Comparison of ENCODE assay signal across 30 mouse cellular contexts in the genomic region with DNA sequence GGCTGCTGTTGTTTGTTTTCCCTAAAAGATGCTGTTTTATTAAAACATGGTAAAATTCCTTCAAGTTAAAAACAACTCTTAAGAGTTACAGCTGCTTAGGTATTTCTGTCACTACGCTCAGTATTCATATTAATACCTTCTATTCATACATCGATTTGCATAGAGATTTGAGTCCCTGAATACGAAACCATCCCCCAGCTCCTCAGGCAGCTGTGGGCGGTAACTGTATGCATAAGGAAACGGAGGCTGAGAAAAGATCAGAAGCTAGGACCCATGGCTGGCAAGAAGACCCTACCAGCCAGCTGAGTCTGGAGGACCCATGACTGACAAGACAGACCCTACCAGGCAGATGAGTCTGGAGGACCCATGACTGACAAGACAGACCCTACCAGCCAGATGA.
"Had no signal": no experiment of that assay in that cellular context is flagged by ENCODE, and none has a peak within 500 bp of the region (broad histone marks: within the 10 kb centered on the region; RNA-seq: fewer than 3 reads in every experiment).

No protein-coding gene starts in this region.

- H3K9me3 ChIP-seq: limb, embryonic 10.5 days; limb, embryonic 12.5 days; limb, embryonic 13.5 days; limb, embryonic 15.5 days; liver, embryonic 12.5 days; liver, embryonic 13.5 days; liver, embryonic 15.5 days; lung, embryonic 15.5 days; megakaryocyte, embryonic 14.5 days; midbrain, embryonic 12.5 days; midbrain, embryonic 13.5 days; neural tube, embryonic 12.5 days; neural tube, embryonic 13.5 days had no signal

- H3K4me2 ChIP-seq: limb, embryonic 12.5 days; limb, embryonic 13.5 days; limb, embryonic 15.5 days; liver, embryonic 11.5 days; liver, embryonic 12.5 days; liver, embryonic 13.5 days; liver, embryonic 15.5 days; lung, embryonic 14.5 days; lung, embryonic 15.5 days; midbrain, embryonic 12.5 days; midbrain, embryonic 13.5 days; neural tube, embryonic 12.5 days; neural tube, embryonic 13.5 days had no signal

- H3K36me3 ChIP-seq: limb, embryonic 10.5 days; limb, embryonic 12.5 days; limb, embryonic 13.5 days; limb, embryonic 15.5 days; liver, embryonic 12.5 days; liver, embryonic 13.5 days; liver, embryonic 15.5 days; lung, embryonic 15.5 days; midbrain, embryonic 12.5 days; midbrain, embryonic 13.5 days; neural tube, embryonic 12.5 days; neural tube, embryonic 13.5 days had no signal

- H3K9ac ChIP-seq: limb, embryonic 12.5 days; limb, embryonic 13.5 days; limb, embryonic 15.5 days; liver, embryonic 12.5 days; liver, embryonic 13.5 days; liver, embryonic 14.5 days; liver, embryonic 15.5 days; liver, postnatal 0 days; lung, embryonic 14.5 days; lung, embryonic 15.5 days; midbrain, embryonic 12.5 days; midbrain, embryonic 13.5 days; neural tube, embryonic 12.5 days; neural tube, embryonic 13.5 days had no signal

- DNase-seq: left cerebral cortex, postnatal 4 days; liver; liver, embryonic 13.5 days; liver, postnatal 0 days; lung, adult 18-20 months; lung, adult 2 months; lung, embryonic 14.5 days; lung, postnatal 10 days; lung, postnatal 14 days; lung, postnatal 36 days; lung, postnatal 4 days; midbrain, embryonic 14.5 days had no signal

- H3K4me3 ChIP-seq: left cerebral cortex, adult 2 months; limb, embryonic 10.5 days; limb, embryonic 12.5 days; limb, embryonic 13.5 days; limb, embryonic 15.5 days; liver, embryonic 12.5 days; liver, embryonic 13.5 days; liver, embryonic 15.5 days; lung, embryonic 15.5 days; megakaryocyte, embryonic 14.5 days; midbrain, embryonic 12.5 days; midbrain, embryonic 13.5 days; myocyte; neural tube, embryonic 12.5 days; neural tube, embryonic 13.5 days had no signal

- H3K27me3 ChIP-seq: limb, embryonic 12.5 days; limb, embryonic 15.5 days; liver, embryonic 12.5 days; liver, embryonic 13.5 days; liver, embryonic 15.5 days; lung, embryonic 15.5 days; neural tube, embryonic 12.5 days; neural tube, embryonic 13.5 days had no signal

- H3K27ac ChIP-seq: left cerebral cortex, adult 2 months; limb, embryonic 10.5 days; limb, embryonic 12.5 days; limb, embryonic 13.5 days; limb, embryonic 15.5 days; liver, embryonic 12.5 days; liver, embryonic 13.5 days; liver, embryonic 14.5 days; liver, embryonic 15.5 days; lung, embryonic 15.5 days; macrophage; midbrain, embryonic 12.5 days; midbrain, embryonic 13.5 days; neural tube, embryonic 12.5 days; neural tube, embryonic 13.5 days had no signal

- ATAC-seq: liver, embryonic 12.5 days; liver, postnatal 0 days; lung, postnatal 0 days; midbrain, embryonic 13.5 days had no signal
